Mouse (Mus musculus) brain, embryonic 14.5 days (tissue): ENCODE data around the gene Chrnb4.

ENCODE experiments used
- CTCF ChIP-seq: fragments of 200-500 bp; IDR thresholded peaks from 2 replicates; pipeline ENCODE4 v1.5.1; 2012; ENCODE audit warnings: inconsistent platforms, mild to moderate bottlenecking, moderate library complexity, borderline replicate concordance; ENCODE audit not compliant: insufficient read depth, insufficient read length; ENCODE audit errors: extremely low read depth
- POLR2A ChIP-seq: fragments of 200-500 bp; IDR thresholded peaks from 2 replicates; pipeline ENCODE4 v1.6.1; 2012; ENCODE audit warnings: mild to moderate bottlenecking, inconsistent platforms, borderline replicate concordance; ENCODE audit not compliant: poor library complexity, insufficient read depth, insufficient read length, severe bottlenecking; ENCODE audit errors: extremely low read depth

DNA sequence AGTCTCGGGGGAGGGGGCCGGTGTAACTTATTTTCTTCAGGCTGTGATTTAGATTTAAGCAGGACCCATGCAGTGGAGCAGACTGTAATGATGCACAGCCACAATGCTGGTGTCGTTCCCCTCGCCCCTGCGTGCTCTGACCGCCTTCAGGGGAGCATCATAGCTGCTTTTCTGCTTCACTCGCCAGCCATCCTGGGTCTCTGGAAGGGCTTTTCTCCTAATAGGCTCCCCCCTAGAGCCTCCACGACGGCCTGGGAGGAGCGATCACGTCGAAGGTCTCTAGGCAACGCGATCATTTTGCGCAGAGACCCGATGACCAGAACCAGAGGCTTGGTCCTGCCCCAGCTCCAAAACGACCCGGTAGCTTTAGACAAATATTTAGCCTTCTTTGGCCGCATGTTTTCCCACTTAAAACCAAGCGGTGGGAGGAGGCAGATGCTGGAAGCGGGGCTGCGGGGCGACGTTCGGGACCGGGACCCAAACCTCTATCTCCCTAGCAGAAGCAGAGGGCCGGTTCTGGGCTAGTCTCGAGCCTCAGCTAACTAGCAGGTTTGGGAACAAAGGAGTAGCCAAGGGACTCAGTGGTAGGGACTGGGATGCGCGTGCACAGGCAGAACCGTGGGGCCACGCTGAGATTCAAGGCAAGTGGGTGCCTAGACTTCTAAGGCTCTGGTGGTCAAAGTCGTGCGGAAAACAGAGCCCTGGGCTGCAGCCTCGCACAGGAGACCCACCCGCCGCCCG lies 22.9 kb downstream of the Chrnb4 start:
- no peak for TF ChIP-seq CTCF
- TF ChIP-seq POLR2A = 0 out of 2 replicates have a peak, but pooled peaks have one; percentile 2
